Mouse (Mus musculus): ENCODE data around the gene Vmp1. TPM values are rescaled to one million over a fixed set of nuclear protein-coding genes. Genes with fewer than 3 reads are reported as not detected.
A peak's percentile ranks its signal among the peaks of the same experiment; 100 is the strongest.

The Vmp1 gene
- polyA plus RNA-seq, 1 experiment from 2014 or later = 101 TPM

GRCm38 (mm10) chr11:86602116-86602515 is 81.5 kb downstream of the Vmp1 start:
- peaks cover 6% of the 10 kb centered on the region; the same call in 1 of the 2 replicates for H3K4me1 ChIP-seq (replicated peaks; ENCODE audit: control insufficient read depth, insufficient read depth, low read length)
- H3K9me3 ChIP-seq (ENCODE audit: control insufficient read depth, low read length) = no peaks in the 10 kb centered on the region
- H3K27me3 ChIP-seq (ENCODE audit: control insufficient read depth, insufficient read depth, low read depth, low read length) = no peaks in the 10 kb centered on the region
- H3K27ac ChIP-seq (ENCODE audit: low read length) = no peak overlapping the region
- WGBS = 60% methylated on average over 3 of the region's 3 CpGs
- no peak overlapping the region for H3K4me3 ChIP-seq (ENCODE audit: low read length)
- H3K4me2 ChIP-seq (ENCODE audit: low read depth, low read length) = no peak overlapping the region
- ATAC-seq (ENCODE audit: low read depth) = no peak
- H3K9ac ChIP-seq (ENCODE audit: low read length) = no peak overlapping the region
- peaks cover 7% of the 10 kb centered on the region for H3K36me3 ChIP-seq (ENCODE audit: control insufficient read depth, insufficient read depth, low read length)

- 86% methylated on average over 7 of the region's 7 CpGs for WGBS
- Histone ChIP-seq H3K4me1 (replicated peaks; ENCODE audit: control insufficient read depth, insufficient read depth, low read length) (peaks cover 11% of the 10 kb centered on the region; the same call in 1 of the 2 replicates), H3K27ac (ENCODE audit: low read length) (no peak overlapping the region), H3K9me3 (ENCODE audit: control insufficient read depth, low read length) (no peaks in the 10 kb centered on the region), H3K36me3 (ENCODE audit: control insufficient read depth, insufficient read depth, low read length) (no peaks in the 10 kb centered on the region), H3K4me3 (ENCODE audit: low read length) (no peak overlapping the region), H3K9ac (ENCODE audit: low read length) (no peak overlapping the region), H3K4me2 (ENCODE audit: low read depth, low read length) (no peak overlapping the region), H3K27me3 (ENCODE audit: control insufficient read depth, insufficient read depth, low read depth, low read length) (no peaks in the 10 kb centered on the region)
- ATAC-seq (ENCODE audit: low read depth) = no peak
These were observed 83.5 kb downstream of the Vmp1 start for GRCm38 (mm10) chr11:86600209-86600557.

- Histone ChIP-seq H3K27ac (ENCODE audit: low read length) (no peak overlapping the region), H3K4me1 (replicated peaks; ENCODE audit: control insufficient read depth, insufficient read depth, low read length) (peaks cover 8% of the 10 kb centered on the region; the same call in 1 of the 2 replicates), H3K4me3 (ENCODE audit: low read length) (no peak overlapping the region), H3K9me3 (ENCODE audit: control insufficient read depth, low read length) (no peaks in the 10 kb centered on the region), H3K27me3 (ENCODE audit: control insufficient read depth, insufficient read depth, low read depth, low read length) (no peaks in the 10 kb centered on the region), H3K4me2 (ENCODE audit: low read depth, low read length) (no peak overlapping the region), H3K36me3 (ENCODE audit: control insufficient read depth, insufficient read depth, low read length) (no peaks in the 10 kb centered on the region), H3K9ac (ENCODE audit: low read length) (no peak overlapping the region)
- WGBS = 66% methylated on average over 4 of the region's 4 CpGs
- ATAC-seq (ENCODE audit: low read depth) = no peak
These were observed 84.0 kb downstream of the Vmp1 start for GRCm38 (mm10) chr11:86599378-86600208.

GRCm38 (mm10) chr11:86598572-86598971 is 85.1 kb downstream of the Vmp1 start:
- Histone ChIP-seq H3K4me3 (ENCODE audit: low read length) (no peak overlapping the region), H3K9ac (ENCODE audit: low read length) (no peak overlapping the region), H3K9me3 (ENCODE audit: control insufficient read depth, low read length) (no peaks in the 10 kb centered on the region), H3K4me1 (replicated peaks; ENCODE audit: control insufficient read depth, insufficient read depth, low read length) (peaks cover 11% of the 10 kb centered on the region), H3K36me3 (ENCODE audit: control insufficient read depth, insufficient read depth, low read length) (no peaks in the 10 kb centered on the region), H3K4me2 (ENCODE audit: low read depth, low read length) (no peak overlapping the region), H3K27me3 (ENCODE audit: control insufficient read depth, insufficient read depth, low read depth, low read length) (no peaks in the 10 kb centered on the region), H3K27ac (ENCODE audit: low read length) (no peak overlapping the region)
- 76% methylated on average over 1 of the region's 1 CpGs for WGBS
- ATAC-seq (ENCODE audit: low read depth) = no peak

- H3K4me2 ChIP-seq (ENCODE audit: low read depth, low read length) = no peak overlapping the region
- H3K27me3 ChIP-seq (ENCODE audit: control insufficient read depth, insufficient read depth, low read depth, low read length) = no peaks in the 10 kb centered on the region
- no peak overlapping the region for H3K9ac ChIP-seq (ENCODE audit: low read length)
- no peak for ATAC-seq (ENCODE audit: low read depth)
- H3K9me3 ChIP-seq (ENCODE audit: control insufficient read depth, low read length) = no peaks in the 10 kb centered on the region
- no peak overlapping the region for H3K27ac ChIP-seq (ENCODE audit: low read length)
- H3K4me1 ChIP-seq (replicated peaks; ENCODE audit: control insufficient read depth, insufficient read depth, low read length) = peaks cover 12% of the 10 kb centered on the region
- H3K4me3 ChIP-seq (ENCODE audit: low read length) = no peak overlapping the region
- H3K36me3 ChIP-seq (ENCODE audit: control insufficient read depth, insufficient read depth, low read length) = no peaks in the 10 kb centered on the region
- WGBS = 85% methylated on average over 5 of the region's 5 CpGs
These were observed 85.5 kb downstream of the Vmp1 start for GRCm38 (mm10) chr11:86598154-86598553.

GRCm38 (mm10) chr11:86596976-86597375 is 86.7 kb downstream of the Vmp1 start:
- peaks cover 23% of the 10 kb centered on the region for H3K4me1 ChIP-seq (replicated peaks; ENCODE audit: control insufficient read depth, insufficient read depth, low read length)
- H3K27ac ChIP-seq (ENCODE audit: low read length) = no peak overlapping the region
- no peak overlapping the region for H3K4me3 ChIP-seq (ENCODE audit: low read length)
- H3K36me3 ChIP-seq (ENCODE audit: control insufficient read depth, insufficient read depth, low read length) = no peaks in the 10 kb centered on the region
- no peak overlapping the region for H3K9ac ChIP-seq (ENCODE audit: low read length)
- no peaks in the 10 kb centered on the region for H3K9me3 ChIP-seq (ENCODE audit: control insufficient read depth, low read length)
- no peak overlapping the region for H3K4me2 ChIP-seq (ENCODE audit: low read depth, low read length)
- no peak for ATAC-seq (ENCODE audit: low read depth)
- WGBS = 75% methylated on average over 3 of the region's 3 CpGs
- no peaks in the 10 kb centered on the region for H3K27me3 ChIP-seq (ENCODE audit: control insufficient read depth, insufficient read depth, low read depth, low read length)

GRCm38 (mm10) chr11:86596187-86596960 is 87.3 kb downstream of the Vmp1 start:
- WGBS = 63% methylated on average over 7 of the region's 7 CpGs
- peak overlapping the region; percentile 55 for H3K27ac ChIP-seq (ENCODE audit: low read length)
- peak; percentile 69 for ATAC-seq (ENCODE audit: low read depth)

GRCm38 (mm10) chr11:86595366-86595765 is 88.3 kb downstream of the Vmp1 start:
- no peak overlapping the region for H3K9ac ChIP-seq (ENCODE audit: low read length)
- 0 out of 2 replicates have a peak overlapping the region, but pooled peaks have one; percentile 55 for H3K27ac ChIP-seq (ENCODE audit: low read length)
- H3K4me3 ChIP-seq (ENCODE audit: low read length) = no peak overlapping the region
- no peaks in the 10 kb centered on the region for H3K9me3 ChIP-seq (ENCODE audit: control insufficient read depth, low read length)
- ATAC-seq (ENCODE audit: low read depth) = no peak
- H3K36me3 ChIP-seq (ENCODE audit: control insufficient read depth, insufficient read depth, low read length) = no peaks in the 10 kb centered on the region
- 91% methylated on average over 6 of the region's 6 CpGs for WGBS
- H3K4me2 ChIP-seq (ENCODE audit: low read depth, low read length) = no peak overlapping the region
- H3K4me1 ChIP-seq (replicated peaks; ENCODE audit: control insufficient read depth, insufficient read depth, low read length) = peaks cover 25% of the 10 kb centered on the region
- no peaks in the 10 kb centered on the region for H3K27me3 ChIP-seq (ENCODE audit: control insufficient read depth, insufficient read depth, low read depth, low read length)

More at GRCm38 (mm10) chr11:86596187-86596960, 87.3 kb downstream of the Vmp1 start:
- Histone ChIP-seq H3K9ac (ENCODE audit: low read length) (no peak overlapping the region), H3K4me3 (ENCODE audit: low read length) (no peak overlapping the region), H3K4me2 (ENCODE audit: low read depth, low read length) (no peak overlapping the region), H3K4me1 (replicated peaks; ENCODE audit: control insufficient read depth, insufficient read depth, low read length) (peaks cover 25% of the 10 kb centered on the region), H3K27me3 (ENCODE audit: control insufficient read depth, insufficient read depth, low read depth, low read length) (no peaks in the 10 kb centered on the region), H3K36me3 (ENCODE audit: control insufficient read depth, insufficient read depth, low read length) (no peaks in the 10 kb centered on the region), H3K9me3 (ENCODE audit: control insufficient read depth, low read length) (no peaks in the 10 kb centered on the region)

GRCm38 (mm10) chr11:86594188-86594876 is 89.3 kb downstream of the Vmp1 start:
- H3K4me2 ChIP-seq (ENCODE audit: low read depth, low read length) = no peak overlapping the region
- no peaks in the 10 kb centered on the region for H3K27me3 ChIP-seq (ENCODE audit: control insufficient read depth, insufficient read depth, low read depth, low read length)
- ATAC-seq (ENCODE audit: low read depth) = no peak
- WGBS = 65% methylated on average over 6 of the region's 6 CpGs
- H3K9me3 ChIP-seq (ENCODE audit: control insufficient read depth, low read length) = no peaks in the 10 kb centered on the region
- H3K4me3 ChIP-seq (ENCODE audit: low read length) = no peak overlapping the region
- H3K36me3 ChIP-seq (ENCODE audit: control insufficient read depth, insufficient read depth, low read length) = no peaks in the 10 kb centered on the region
- H3K27ac ChIP-seq (ENCODE audit: low read length) = no peak overlapping the region
- peaks cover 25% of the 10 kb centered on the region for H3K4me1 ChIP-seq (replicated peaks; ENCODE audit: control insufficient read depth, insufficient read depth, low read length)
- no peak overlapping the region for H3K9ac ChIP-seq (ENCODE audit: low read length)
